Mouse (Mus musculus) liver, embryonic 13.5 days (tissue): ENCODE measurements around the gene Tmem41b. TPM values are rescaled to one million over a fixed set of nuclear protein-coding genes. Genes with fewer than 3 reads are reported as not detected.
"Not testable (repeated sequence)": the region's sequence is repeated elsewhere in the genome, so short reads cannot be mapped to it uniquely, and the experiment has no call there.

ENCODE experiments used
- ATAC-seq: fragments of 200-750 bp; cut with Nextera tagmentation; 2 replicates; pipeline ENCODE4 v1.8.0; 2017; ENCODE audit warnings: low read depth, mild to moderate bottlenecking, moderate number of reproducible peaks, moderate library complexity
- DNase-seq: peaks from one replicate; pipeline ENCODE4 v3.0.0; 2022
- H3K27ac ChIP-seq: fragments of 300-500 bp; sonication (generic); 2 replicates; pipeline ENCODE4 v1.5.1; 2015; ENCODE audit warnings: moderate library complexity, mild to moderate bottlenecking, inconsistent platforms
- H3K27me3 ChIP-seq: fragments of 300-500 bp; sonication (generic); 2 replicates; pipeline ENCODE4 v1.6.1; 2015; ENCODE audit warnings: mild to moderate bottlenecking, inconsistent platforms
- H3K36me3 ChIP-seq: fragments of 300-500 bp; sonication (generic); 2 replicates; pipeline ENCODE4 v1.6.1; 2015; ENCODE audit warnings: mild to moderate bottlenecking, inconsistent platforms
- H3K4me1 ChIP-seq: fragments of 300-500 bp; sonication (generic); replicated peaks from 2 replicates; pipeline ENCODE4 v1.6.1; 2015; ENCODE audit warnings: inconsistent platforms
- H3K4me2 ChIP-seq: fragments of 300-500 bp; sonication (generic); 2 replicates; pipeline ENCODE4 v1.6.1; 2015; ENCODE audit warnings: inconsistent platforms, mild to moderate bottlenecking, moderate library complexity
- H3K4me3 ChIP-seq: fragments of 300-500 bp; sonication (generic); replicated peaks from 2 replicates; pipeline ENCODE4 v1.5.1; 2015; ENCODE audit warnings: mild to moderate bottlenecking, inconsistent platforms
- H3K9ac ChIP-seq: fragments of 300-500 bp; sonication (generic); 2 replicates; pipeline ENCODE4 v1.6.1; 2015; ENCODE audit warnings: mild to moderate bottlenecking, inconsistent platforms
- H3K9me3 ChIP-seq: fragments of 300-500 bp; sonication (generic); replicated peaks from 2 replicates; pipeline ENCODE4 v1.6.1; 2016; ENCODE audit warnings: inconsistent platforms
- WGBS: fragments of 180-500 bp; shearing (Covaris S2); methylation state at CpG from one replicate; pipeline ENCODE4 v1.1.7; 2015; ENCODE audit not compliant: insufficient replicate concordance; 5-methylcytosine and 5-hydroxymethylcytosine counted together
- polyA plus RNA-seq: library from polyadenylated mRNA; unstranded; fragments of >200 nt; fragmentation: Nextera tagmentation; extraction: Ambion mirVana; gene quantifications from 2 replicates; pipeline ENCODE4 v1.2.1, GENCODE M21; 2015

Gene Tmem41b
- 35.4 and 45.7 TPM in 2 replicates for polyA plus RNA-seq

DNA sequence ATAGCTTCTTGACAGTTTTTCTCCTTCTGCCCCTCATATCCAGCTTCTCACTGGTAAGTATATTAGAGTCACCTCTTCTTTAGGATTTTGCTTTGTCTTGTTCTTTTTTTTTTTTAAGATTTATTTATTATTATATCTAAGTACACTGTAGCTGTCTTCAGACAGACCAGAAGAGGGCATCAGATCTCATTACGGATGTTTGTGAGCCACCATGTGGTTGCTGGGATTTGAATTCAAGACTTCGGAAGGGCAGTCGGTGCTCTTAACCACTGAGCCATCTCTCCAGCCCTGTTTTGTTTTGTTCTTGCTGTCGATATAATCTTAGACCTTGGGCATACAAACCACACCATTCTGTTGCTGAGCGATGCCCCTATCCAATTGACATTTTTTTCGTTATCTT is at the start of gene Tmem41b:
TSS of gene Tmem41b (minus strand) at position 155 of the 400 bp plus-strand sequence.
- not testable (repeated sequence) for H3K27me3 ChIP-seq, H3K9me3 ChIP-seq, ATAC-seq, H3K36me3 ChIP-seq
- 27% methylated on average over 6 of the region's 6 CpGs for WGBS
- peak within 1 kb of the TSS; percentile 85 for H3K9ac ChIP-seq
- peak within 1 kb of the TSS; percentile 86 for H3K27ac ChIP-seq
- peak; percentile 29 for DNase-seq
- peaks cover 28% of the 10 kb centered on the region for H3K4me1 ChIP-seq
- peak within 1 kb of the TSS; percentile 90 for H3K4me2 ChIP-seq
- peak within 1 kb of the TSS; percentile 76 for H3K4me3 ChIP-seq

DNA sequence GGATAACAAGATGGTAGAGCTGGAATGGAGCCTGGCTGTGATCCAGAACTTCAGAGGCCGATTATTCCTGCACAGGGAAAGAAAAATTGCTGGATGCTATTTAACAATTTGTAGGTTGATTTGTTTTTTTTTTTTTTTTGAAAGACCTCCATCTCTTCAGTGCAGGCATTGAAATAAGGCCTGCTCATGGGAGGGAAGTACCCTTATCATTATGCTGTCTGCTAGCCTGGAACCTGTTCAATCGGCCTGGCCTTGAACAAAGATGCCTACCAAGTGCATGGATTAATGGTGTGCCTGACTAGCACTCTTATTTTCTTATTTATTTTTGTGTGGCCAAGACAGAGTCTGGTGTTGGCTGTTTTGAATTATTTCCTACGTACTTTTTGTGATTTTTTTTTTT is 43.6 kb upstream of the Tmem41b start:
- Histone ChIP-seq H3K9ac (no peak overlapping the region), H3K4me1 (peaks cover 3% of the 10 kb centered on the region; the same call in 1 of the 2 replicates), H3K4me2 (no peak overlapping the region), H3K36me3 (peaks cover 72% of the 10 kb centered on the region), H3K9me3 (no peaks in the 10 kb centered on the region), H3K27me3 (no peaks in the 10 kb centered on the region), H3K4me3 (no peak overlapping the region), H3K27ac (no peak overlapping the region)
- no peak for DNase-seq
- 75% methylated on average over 3 of the region's 3 CpGs for whole genome bisulfite sequencing
- no peak for ATAC-seq

DNA sequence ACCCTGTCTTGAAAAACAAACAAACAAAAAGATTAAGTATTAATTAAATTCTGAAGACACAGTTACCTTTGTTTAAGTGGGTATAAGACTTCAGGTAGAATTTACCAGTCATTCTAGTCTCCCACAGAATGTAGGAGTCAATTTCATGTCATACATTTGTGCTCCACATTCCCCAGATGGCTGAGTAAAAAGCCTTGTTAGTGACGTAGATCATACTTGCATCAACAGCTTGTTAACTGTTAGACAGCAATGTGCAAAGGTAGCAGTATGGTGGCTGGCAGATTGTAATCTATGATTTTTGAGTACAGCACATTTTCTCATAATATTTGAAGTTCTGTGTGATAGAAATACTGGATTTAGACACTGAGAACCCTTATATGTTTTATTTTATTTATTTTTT is 42.1 kb upstream of the Tmem41b start:
- Histone ChIP-seq H3K4me1 (peaks cover 3% of the 10 kb centered on the region; the same call in 1 of the 2 replicates), H3K4me3 (no peak overlapping the region), H3K36me3 (peaks cover 69% of the 10 kb centered on the region), H3K27me3 (no peaks in the 10 kb centered on the region), H3K27ac (no peak overlapping the region), H3K4me2 (no peak overlapping the region), H3K9ac (no peak overlapping the region), H3K9me3 (no peaks in the 10 kb centered on the region)
- ATAC-seq, result no peak
- DNase-seq, result no peak
- WGBS, result 67% methylated on average over 1 of the region's 1 CpGs

DNA sequence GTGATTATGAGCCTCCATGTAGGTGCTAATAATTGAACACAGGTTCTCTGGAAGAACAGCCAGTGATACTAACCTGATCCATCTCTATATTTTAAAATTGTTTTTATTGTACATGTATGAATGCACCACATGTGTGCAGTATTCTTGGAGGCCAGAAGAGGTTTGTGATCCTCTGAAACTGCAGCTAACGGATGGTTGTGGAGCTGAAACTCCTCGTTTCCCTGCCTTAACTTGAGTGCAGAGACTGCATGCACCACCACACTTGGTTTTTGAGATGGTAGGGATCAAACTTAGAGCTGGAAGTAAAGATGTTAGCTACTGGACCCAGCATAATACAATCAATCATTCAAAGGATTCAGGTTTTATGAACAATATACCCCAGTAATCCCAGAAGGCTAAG is 39.9 kb upstream of the Tmem41b start:
- Histone ChIP-seq H3K4me2 (no peak overlapping the region), H3K4me3 (no peak overlapping the region), H3K9me3 (no peaks in the 10 kb centered on the region), H3K36me3 (peaks cover 49% of the 10 kb centered on the region), H3K27ac (no peak overlapping the region), H3K9ac (no peak overlapping the region), H3K4me1 (peaks cover 23% of the 10 kb centered on the region), H3K27me3 (no peaks in the 10 kb centered on the region)
- DNase-seq, result no peak
- WGBS, result 77% methylated on average over 2 of the region's 2 CpGs
- ATAC-seq, result no peak

DNA sequence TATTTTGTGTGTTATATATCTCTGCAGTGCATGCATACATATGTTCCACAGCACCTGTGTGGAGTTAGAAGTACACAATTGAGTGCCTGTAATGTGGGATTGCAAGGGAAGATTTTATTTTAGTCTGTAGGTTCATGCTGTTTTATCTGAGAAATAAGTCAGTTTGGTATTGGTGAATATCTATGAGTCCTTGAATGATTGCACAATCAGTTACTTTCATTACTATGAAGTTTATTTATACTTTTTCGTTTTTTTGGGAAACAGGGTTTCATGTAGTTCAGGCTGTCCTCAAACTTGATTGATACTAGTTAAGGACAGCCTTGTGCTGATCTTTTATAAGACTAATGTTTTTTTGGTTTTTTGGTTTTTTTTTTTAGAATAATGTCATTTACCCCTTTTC is 36.8 kb upstream of the Tmem41b start:
- H3K9ac ChIP-seq, result no peak overlapping the region
- no peak overlapping the region for H3K4me2 ChIP-seq
- ATAC-seq, result no peak
- H3K4me1 ChIP-seq, result peaks cover 41% of the 10 kb centered on the region
- WGBS, result 77% methylated on average over 1 of the region's 1 CpGs
- no peak overlapping the region for H3K27ac ChIP-seq
- H3K27me3 ChIP-seq, result no peaks in the 10 kb centered on the region
- no peak overlapping the region for H3K4me3 ChIP-seq
- H3K36me3 ChIP-seq, result peaks cover 28% of the 10 kb centered on the region
- no peaks in the 10 kb centered on the region for H3K9me3 ChIP-seq
- no peak for DNase-seq

DNA sequence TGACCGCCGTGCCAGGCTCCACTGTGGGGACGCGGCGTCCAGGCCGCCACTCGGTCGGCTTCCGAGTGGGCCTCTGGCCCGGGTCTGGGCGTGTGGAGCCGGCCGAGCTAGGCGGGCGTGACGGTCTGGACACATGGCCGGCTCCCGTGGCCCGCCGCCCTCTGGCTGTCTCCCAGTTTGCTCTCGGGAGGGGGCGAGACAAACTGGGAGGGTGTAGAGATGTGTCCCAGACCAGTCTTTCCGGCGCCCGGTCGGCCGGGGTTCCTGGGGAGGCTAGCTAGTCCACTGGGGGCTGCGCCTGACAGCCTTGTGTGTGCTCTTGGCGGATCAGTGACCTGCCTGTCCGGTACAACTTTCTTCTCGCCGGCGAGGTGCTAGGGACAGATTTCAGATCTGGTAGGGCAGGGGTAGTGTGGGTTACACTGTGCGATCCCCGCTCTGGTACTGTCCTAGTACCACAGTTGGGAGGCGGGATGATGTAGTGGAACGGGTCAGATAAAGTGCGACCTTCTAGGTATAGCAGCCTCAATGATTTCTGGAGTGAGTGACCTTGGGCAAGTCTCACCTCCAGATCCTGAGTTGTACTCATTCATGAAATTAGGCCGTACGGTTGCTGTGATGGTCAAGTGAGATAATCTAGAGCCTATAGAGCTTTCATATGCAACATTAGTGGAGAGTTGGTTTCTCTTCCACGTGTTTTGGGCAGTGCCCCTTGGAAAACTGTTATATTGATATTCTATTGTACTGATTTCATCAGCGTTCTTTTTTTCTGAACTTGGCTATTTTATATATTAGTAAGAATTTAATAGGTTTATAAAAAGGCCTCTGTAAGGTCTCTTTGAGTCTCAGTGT is 32.1 kb upstream of the Tmem41b start:
- Histone ChIP-seq H3K9me3 (no peaks in the 10 kb centered on the region), H3K9ac (peak overlapping the region; percentile 97), H3K36me3 (no peaks in the 10 kb centered on the region), H3K27me3 (no peaks in the 10 kb centered on the region), H3K27ac (peak overlapping the region; percentile 87), H3K4me1 (peaks cover 42% of the 10 kb centered on the region), H3K4me3 (peak overlapping the region; percentile 96), H3K4me2 (peak overlapping the region; percentile 73)
- ATAC-seq (peak; percentile 74), DNase-seq (peak; percentile 38)
- 0% methylated on average over 42 of the region's 42 CpGs for WGBS

DNA sequence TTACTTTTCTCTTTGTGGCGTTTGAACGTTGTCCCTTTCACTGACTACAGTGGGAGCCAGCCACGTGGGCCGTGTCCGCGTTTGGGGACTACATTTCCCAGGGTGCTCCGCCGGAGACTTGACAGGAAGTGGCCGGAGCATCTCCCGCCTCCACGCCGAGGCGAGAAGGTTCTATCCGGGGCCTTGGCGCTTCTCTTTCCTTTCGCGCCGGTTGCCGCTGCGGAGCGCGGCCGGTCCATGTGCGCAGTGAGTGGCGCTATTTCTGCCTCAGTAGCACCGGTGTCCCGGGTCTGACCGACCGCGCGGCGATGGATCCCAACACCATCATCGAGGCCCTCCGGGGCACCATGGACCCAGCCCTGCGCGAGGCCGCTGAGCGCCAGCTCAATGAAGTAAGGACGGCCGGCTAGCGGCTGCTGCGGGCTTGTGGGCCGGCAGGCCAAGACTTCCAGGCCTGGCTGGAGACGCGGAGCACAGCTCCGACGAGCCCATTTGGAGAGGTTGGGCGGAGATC is 31.4 kb upstream of the Tmem41b start, which contains the start of gene Ipo7:
TSS of gene Ipo7 (plus strand) at position 158 of the 514 bp plus-strand sequence.
- Histone ChIP-seq H3K27ac (peak within 1 kb of the TSS; percentile 87), H3K36me3 (no peaks in the 10 kb centered on the region), H3K4me2 (peak within 1 kb of the TSS; percentile 73), H3K4me3 (peak within 1 kb of the TSS; percentile 96), H3K27me3 (no peaks in the 10 kb centered on the region), H3K9ac (peak within 1 kb of the TSS; percentile 97), H3K9me3 (no peaks in the 10 kb centered on the region), H3K4me1 (peaks cover 38% of the 10 kb centered on the region)
- WGBS, result under 1% methylated on average over 48 of the region's 48 CpGs
- ATAC-seq (peak; percentile 93), DNase-seq (peak; percentile 85)

DNA sequence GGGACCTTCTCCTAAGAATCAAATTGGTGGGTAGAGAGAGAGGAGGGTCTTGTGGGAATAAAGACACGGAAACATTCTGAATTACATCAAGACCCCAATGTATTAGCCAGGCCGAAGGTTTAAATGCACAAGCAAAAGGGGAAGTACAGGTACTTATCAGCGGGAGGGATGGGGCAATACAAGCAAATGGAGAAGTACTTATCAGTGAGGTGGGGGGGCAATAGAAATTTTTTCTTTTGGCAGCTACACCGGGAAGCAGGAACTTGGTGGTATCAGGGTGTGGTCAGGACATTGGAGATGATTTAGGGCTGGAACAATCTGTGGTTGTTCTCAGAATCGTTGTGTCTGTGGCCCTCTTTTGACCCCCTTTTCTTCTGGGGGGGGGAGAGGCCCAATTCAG is 27.5 kb upstream of the Tmem41b start:
- ATAC-seq, result no peak
- Histone ChIP-seq H3K27me3 (no peaks in the 10 kb centered on the region), H3K9ac (no peak overlapping the region), H3K9me3 (no peaks in the 10 kb centered on the region), H3K36me3 (no peaks in the 10 kb centered on the region), H3K4me3 (no peak overlapping the region), H3K4me2 (no peak overlapping the region), H3K27ac (no peak overlapping the region), H3K4me1 (0 out of 2 replicates have a peak, but pooled peaks cover 4% of the 10 kb centered on the region)
- 48% methylated on average over 5 of the region's 5 CpGs for WGBS
- no peak for DNase-seq

DNA sequence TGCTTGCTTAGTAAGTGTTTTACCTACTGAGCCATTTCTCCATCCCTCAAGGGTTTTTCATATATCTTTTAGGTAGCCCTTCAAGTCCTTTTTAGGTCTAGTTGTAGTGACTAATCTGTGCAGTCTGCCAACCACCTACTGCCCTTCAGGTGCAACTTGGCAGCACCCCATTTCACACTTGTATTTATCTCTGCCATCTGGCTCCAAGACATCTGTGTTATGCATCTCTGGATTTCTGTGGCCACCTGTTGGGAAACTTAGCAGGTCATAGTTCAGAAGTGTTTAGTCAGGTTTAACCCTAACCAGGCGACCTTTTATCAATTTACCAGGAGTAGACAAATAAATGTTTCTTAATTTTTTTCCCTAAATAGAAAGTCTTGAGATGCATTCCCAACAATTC is 24.7 kb upstream of the Tmem41b start:
- no peaks in the 10 kb centered on the region for H3K36me3 ChIP-seq
- DNase-seq, result no peak
- WGBS, result 31% methylated on average over 1 of the region's 1 CpGs
- no peak overlapping the region for H3K4me3 ChIP-seq
- H3K9me3 ChIP-seq, result no peaks in the 10 kb centered on the region
- ATAC-seq, result no peak
- no peak overlapping the region for H3K27ac ChIP-seq
- peaks cover 9% of the 10 kb centered on the region for H3K4me1 ChIP-seq
- no peak overlapping the region for H3K9ac ChIP-seq
- no peaks in the 10 kb centered on the region for H3K27me3 ChIP-seq
- no peak overlapping the region for H3K4me2 ChIP-seq

DNA sequence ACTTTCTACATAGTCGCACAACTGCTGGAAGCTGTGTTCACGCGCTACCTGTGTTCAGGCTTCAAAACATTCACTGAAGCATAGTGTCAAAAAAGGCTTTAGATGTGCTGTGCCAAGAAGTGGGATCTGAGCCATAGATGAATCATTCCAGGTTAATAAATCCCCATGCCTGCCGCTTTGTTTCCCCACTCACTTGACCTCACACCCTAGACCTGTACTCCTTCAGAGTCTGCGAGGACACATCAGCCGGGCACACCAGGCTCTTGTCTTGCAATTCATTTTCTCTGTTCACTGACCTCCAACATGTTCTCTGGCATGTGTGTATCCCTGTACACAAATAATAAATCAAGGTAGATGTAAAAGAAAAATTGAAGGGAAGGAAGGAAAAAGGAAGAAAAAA is 22.4 kb upstream of the Tmem41b start:
- DNase-seq (no peak), ATAC-seq (no peak)
- Histone ChIP-seq H3K9ac (no peak overlapping the region), H3K4me3 (no peak overlapping the region), H3K4me1 (peaks cover 9% of the 10 kb centered on the region), H3K27ac (no peak overlapping the region), H3K36me3 (no peaks in the 10 kb centered on the region), H3K27me3 (no peaks in the 10 kb centered on the region), H3K9me3 (no peaks in the 10 kb centered on the region), H3K4me2 (no peak overlapping the region)
- WGBS, result 84% methylated on average over 6 of the region's 6 CpGs

DNA sequence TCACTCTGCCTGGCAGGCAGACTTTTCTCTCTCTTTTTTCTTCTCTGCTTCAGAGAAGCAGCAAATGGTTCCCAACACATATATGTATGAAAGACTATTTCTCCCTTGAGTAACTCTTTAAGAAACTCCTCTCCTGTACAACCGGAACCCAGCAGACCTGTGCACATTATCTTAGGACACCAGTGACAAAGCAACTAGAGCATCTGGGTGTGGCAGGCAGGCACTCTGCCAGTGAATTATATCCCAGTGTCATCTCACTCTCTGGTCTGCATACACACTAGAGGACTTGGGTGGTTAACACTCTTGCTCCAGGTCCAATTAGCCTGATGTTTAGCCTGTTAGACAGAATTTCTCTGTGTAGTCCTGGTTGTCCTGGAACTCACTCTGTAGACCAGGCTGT is 21.8 kb upstream of the Tmem41b start:
- ATAC-seq (peak; percentile 63; the same call in 1 of the 2 replicates), DNase-seq (no peak)
- H3K27me3 ChIP-seq, result peaks cover 3% of the 10 kb centered on the region
- H3K4me1 ChIP-seq, result peaks cover 9% of the 10 kb centered on the region
- no peaks in the 10 kb centered on the region for H3K9me3 ChIP-seq
- no peak overlapping the region for H3K4me3 ChIP-seq
- no peaks in the 10 kb centered on the region for H3K36me3 ChIP-seq
- no peak overlapping the region for H3K9ac ChIP-seq
- no peak overlapping the region for H3K4me2 ChIP-seq
- 17% methylated on average over 1 of the region's 1 CpGs for WGBS
- H3K27ac ChIP-seq, result no peak overlapping the region
